Mouse (Mus musculus): Measurements from ENCODE around the gene Fchsd2.
A peak's percentile ranks its signal among the peaks of the same experiment; 100 is the strongest.

Fchsd2 gene

DNA sequence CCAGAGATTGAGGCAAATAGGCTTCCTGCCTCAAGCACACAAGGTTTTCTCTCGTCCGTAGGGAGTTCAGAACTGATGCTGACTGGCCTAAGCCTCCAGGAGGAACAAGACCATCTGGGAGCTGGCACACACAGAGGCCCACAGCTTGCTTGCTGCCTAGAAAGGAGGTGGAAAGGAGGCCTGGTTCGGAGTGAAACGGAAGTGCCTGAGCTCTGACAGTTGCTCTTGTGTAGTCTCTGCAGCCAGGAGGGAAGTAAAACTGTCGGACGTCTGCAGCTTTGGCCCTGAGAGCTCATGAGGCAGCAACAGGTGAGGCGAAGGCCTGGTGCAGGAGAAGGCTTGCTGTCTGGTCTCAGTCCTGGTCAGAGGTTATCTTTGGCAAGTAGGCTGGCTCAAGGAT lies at the start of gene Fchsd2:
TSS of gene Fchsd2 (plus strand) at position 246 of the 400 bp plus-strand sequence.
- no peak for DNase-seq (ENCODE audit: low read depth)

DNA sequence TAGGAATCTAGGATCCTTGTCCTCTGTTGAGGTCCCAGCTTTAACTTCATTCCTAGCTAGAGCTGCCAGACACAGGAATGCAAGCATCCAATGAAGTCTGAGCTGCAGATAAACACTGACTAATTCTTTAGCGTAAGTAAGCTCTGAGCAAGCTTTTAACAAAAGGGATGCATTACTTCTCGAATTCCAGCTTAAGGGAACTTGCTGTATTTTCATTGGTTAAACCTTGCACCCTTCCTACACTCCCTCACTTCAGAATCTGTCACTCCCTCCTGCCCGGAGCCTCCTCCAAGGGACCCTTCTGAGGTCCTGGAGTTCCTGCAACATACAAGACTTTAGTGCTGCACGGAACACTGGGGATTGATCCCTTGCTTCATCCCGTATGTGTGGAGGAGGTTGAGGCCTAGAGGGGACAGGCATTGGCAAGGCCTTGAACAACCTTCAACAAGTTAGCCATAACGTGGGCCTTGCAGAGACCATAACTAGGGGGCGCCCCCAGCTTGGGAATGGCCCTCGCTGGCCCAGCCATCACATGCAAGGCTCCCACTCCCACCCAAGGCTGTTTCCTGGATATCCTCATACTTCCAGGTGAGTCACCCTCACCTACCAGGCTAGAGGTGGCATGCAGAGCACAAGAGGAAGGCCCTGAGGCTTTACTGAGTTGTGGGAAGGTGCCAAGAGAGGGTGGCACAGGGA lies 48.7 kb upstream of the Fchsd2 start:
- no peak for DNase-seq (ENCODE audit: low read depth)

DNA sequence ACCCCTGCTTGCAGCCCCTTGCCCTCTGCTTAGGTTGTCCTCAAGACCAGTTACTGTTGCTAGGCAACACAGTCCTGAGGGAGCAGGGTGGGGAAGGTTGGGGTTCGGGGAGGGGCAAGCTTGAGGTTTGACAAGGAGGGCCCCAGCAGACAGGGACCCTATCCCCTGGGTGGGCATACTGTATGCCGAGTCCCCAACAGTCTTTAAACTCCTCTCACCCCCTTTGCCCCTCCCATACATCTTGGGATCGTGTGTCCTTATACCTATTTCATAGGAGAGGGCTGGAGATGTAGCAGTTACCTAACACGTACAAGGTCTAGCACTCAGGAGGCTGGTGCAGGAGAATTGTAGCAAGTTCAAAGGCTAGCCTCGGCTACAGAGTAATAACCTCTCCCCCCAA lies 44.4 kb upstream of the Fchsd2 start:
- no peak for DNase-seq (ENCODE audit: low read depth)

DNA sequence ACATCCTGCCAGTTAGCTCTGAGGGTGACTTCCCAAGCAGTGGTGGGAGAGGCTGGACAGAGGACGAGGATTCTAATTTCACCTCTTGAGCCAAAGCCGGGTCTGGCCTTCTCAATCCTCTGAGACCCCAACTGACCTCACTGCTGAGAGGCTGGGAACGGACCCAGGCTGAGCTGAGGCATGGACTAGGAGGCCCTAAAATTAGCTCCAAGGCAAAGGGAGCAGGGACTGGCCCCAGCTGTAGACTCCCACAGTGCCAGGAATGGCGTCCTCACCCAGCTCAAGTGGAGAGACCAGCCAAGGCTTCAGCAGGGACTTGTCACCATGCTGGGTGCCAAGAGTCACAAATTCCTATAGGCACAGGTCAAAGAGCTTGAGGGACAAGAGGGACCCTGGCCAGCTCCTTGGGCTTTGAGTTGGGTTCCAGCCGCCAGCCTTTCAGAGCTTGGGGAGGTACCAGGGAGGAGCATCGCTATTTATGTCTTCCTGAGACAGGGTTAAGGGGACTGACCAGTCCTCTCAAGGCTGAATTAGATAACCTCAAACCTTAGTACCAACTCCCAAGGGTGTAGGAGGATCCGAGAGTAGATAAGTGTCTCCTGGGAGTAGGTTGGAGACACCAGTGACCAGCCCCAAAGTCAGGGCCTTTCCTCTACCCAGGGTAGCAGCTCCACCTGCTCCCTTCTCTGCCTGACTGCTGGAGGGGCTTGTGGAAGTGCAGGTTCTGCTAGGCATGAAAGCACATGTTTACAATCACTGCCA lies 43.2 kb upstream of the Fchsd2 start:
- DNase-seq (ENCODE audit: low read depth): no peak

DNA sequence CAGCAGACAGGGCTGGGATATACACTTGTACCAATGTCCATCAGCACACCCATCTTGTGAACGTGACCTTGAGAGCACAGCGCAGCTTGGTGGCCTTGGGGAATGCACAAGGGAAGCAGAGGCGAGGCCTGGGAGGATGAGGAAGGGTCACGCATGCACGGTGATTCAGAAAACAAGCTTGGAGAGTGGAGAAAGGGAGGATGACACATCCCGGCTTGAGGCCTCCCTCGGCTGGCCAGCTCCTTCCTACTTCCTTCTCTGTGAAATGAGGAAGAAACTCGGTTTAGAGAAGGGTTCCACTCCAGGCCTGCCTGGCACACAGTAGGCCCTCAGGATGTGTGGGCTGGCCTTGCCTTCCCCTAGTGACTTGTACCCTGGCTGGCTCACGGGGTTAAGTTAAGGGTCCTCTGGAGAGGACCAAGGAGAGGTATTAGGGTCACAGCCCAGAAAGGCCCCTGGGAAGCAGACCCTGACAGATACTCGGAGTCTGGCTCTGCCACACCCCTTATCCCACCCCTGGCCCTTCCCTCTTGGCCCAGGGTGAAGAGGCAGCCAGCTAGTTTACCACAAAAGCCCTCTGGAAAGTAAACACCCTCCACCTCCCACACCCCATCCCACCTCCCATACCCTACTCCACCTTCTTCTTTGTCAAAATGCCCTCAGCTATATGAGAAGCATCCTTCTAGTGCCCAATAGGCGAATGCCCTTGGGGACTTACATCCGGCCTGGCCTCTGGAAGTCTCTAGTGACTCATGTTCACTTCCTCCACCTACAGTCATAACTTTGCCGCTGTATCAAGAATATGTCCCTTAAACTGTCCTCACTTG lies 41.7 kb upstream of the Fchsd2 start:
- no peak for DNase-seq (ENCODE audit: low read depth)

DNA sequence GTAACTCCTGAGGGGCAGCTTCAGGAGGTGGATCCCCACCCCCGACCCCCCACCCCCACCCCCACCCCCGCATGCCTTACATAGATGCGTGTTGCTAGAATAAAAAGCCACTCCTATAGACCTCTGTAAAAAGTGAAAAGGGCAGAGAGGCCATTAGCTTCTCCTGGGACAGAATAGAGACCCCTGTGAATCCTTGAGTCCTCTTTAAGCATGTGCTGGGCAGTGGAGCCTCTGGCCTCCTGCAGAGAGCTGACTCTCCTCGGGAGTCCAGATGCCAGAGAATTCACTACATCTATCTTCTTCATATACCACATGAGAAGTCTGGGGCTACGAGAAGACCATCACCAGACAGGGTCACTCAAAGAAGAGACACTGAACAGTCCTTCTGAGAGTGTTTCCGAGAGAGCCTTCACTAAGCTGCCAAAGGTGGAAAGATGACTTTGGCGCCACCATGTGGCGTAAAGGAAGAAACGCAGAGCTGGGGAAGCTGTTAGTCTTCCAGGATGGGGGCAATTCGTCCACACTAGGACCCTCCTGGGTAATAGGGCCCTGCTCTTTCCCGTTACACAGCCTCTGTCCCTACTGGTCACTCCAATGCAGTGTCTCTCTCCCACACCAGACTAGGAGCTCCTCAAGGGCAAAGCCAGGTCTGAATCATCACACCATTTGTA lies 41.0 kb upstream of the Fchsd2 start:
- DNase-seq (ENCODE audit: low read depth): no peak

DNA sequence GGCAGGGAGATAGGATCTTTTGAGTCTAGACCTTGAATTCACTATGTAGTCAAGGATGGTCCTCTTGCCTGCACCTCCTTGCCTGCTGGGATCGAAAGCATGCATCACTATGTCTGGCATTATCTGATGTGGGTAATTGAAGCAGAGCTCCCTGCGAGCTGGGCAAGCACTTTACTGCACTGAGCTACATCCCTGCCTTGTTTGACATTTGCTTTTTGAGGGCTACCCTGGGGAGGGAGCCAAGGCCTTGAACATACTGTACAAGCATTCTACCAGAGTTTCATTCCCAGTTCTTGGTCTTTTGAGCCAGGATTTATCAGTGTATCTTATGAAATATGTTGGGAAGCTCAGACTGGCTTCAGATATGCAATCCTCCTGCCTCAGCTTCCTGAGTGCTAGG lies 39.5 kb upstream of the Fchsd2 start:
- no peak for DNase-seq (ENCODE audit: low read depth)

DNA sequence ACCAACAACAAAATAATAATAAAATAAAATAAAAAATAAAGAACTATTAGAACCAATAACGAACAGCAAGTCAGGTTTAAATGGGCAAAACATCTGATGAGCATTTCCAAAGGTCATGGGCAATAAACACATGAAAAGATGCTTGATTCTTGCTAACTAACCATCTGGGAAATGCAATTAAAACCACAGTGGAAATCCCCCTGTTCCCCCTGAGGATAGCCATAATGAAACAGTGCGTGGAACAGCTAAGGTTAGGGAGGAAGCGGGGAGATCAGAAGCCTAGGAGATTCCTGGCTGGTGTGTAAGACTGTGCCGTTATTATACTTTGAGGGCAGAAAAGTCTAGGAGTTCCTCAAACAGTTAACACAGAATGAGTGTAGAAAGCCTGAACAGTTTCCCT lies 35.4 kb upstream of the Fchsd2 start:
- no peak for DNase-seq (ENCODE audit: low read depth)

DNA sequence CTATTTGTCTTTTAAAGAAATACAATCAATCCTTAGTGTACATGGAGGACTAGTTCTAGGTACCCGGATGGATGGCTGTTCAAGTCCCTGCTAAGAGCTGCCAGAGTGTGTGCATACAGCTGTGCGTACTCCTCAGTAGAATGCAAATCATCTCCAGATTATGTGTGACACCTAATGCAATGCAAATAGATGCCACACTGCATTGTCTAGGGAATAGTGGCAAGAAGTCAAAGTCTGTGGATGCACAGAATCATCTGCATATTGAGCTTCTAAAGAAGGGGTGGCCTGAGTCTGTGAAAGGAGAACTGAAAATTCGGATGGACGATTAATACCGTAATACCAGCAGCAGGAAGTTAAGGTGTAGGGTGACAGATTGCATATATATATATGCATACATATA lies 33.5 kb upstream of the Fchsd2 start:
- DNase-seq (ENCODE audit: low read depth): no peak

DNA sequence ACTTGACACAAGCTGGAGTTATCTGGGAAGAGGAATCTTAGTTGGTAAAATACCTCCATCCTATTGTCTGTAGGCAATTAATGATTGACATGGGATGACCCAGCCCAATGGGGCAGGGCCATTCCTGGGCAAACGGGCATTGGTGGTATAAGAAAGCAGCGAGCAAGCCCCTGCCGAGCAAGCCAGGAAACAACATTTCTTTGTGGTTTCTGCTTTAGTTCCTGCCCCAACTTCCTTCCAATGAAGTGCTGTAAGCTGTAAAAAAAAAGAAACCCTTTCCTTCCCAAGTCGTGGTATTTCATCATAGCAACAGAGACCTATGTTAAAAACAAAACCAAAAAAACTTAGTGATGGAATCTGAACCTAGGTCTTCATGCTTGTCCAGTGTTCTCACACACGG lies 32.2 kb upstream of the Fchsd2 start:
- DNase-seq (ENCODE audit: low read depth): no peak

DNA sequence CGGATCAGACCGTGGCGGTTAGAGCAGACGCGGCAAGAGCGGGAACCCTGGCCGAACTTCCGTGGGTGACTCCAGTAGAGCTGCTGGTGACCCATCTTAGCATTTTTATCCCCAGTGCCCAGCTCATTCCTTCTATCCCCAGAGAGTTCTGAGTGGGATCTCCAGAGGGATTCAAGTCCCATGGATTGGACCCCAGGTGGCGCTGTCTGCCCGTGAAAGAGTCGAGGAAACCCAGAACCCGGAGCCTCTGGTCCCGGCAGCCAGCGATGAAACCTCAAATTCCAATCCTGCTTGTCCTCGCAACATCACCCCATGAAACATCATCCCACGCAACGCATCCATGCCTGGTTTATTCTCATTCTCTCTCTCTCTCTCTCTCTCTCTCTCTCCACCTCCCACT lies 31.3 kb upstream of the Fchsd2 start:
- peak; percentile 76 for DNase-seq (ENCODE audit: low read depth)

DNA sequence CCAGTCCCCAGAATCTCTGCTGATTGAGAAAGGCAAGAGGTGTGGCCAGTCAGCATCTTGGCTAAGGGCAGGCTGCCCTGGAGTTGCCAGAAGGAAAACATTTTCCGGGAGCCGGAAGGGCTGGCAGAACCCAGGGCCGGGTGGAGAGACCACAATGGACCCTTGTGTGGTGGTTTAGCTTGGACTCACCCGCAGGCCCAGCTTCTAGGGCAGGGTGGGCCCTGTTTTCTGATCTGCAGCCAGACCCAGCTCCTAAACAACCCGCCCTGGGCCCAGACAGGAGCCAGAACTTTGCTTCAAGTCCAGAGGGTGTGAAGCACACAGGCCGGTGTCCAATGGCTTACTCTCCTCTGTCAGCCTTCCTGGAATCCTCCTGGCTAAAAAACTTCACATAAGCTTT lies 30.4 kb upstream of the Fchsd2 start:
- DNase-seq (ENCODE audit: low read depth): peak; percentile 91

DNA sequence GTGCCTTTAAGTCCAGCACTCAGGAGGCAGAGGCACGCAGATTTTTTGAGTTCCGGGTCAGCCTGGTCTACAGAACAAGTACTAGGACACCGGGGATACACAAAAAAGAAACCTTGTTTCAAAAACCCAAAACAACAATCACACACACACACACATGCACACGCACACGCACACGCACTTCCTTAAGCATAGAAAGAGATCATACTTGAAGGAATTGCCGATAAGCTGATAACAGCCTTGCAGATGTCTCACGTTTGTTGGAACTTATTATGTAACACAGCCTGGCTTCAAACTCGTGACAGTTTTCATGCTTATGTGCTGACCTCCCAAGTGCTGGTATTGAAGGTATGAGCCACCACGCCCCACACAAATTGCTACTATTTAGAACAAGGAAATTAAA lies 29.1 kb upstream of the Fchsd2 start:
- no peak for DNase-seq (ENCODE audit: low read depth)

DNA sequence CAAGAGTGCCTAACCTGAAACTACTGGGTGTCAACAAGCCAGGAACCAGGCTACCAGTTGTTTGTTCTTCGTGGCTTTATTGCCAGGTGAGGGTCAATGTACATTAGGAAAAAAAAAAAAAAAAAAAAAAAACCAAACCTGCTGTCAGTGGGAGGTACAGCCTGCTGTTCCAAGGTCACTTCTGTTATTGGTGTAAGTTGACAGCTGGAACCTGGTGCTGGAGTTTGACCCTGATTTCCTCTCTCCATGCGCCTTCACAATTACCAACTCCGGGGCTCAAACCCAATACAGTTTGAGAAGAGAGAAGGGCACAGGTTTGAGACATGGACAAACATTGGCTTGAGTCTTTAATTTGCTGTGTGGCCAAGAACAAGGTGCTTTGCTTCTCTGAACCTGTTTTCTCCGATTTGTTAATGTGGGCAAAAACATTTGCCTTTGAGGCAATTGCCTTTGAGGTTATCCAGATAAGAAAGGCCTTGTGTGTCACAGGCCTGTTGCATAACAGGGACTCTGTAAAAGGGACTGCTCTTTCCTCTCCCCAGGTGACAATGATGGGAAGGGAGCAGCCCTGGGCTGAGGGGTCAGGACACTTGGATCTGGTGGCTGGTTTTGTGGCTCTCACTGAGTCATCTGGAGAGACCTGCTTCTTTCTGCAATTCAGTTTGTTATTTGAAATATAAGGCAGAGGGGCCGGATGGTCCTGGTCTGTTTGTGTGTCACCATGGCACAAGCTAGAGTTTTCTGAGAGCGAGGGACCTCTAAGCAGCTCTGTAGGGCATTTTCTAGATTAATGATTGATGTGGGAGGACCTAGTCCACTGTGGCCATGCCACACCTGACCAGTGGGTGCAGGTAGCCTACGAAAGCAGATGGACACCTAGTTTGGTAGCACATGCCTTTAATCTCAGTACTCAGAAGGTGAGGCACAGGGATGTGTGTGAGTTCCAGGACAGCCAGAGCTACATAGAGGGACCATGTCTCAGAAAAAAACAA lies 27.7 kb upstream of the Fchsd2 start:
- DNase-seq (ENCODE audit: low read depth): no peak

DNA sequence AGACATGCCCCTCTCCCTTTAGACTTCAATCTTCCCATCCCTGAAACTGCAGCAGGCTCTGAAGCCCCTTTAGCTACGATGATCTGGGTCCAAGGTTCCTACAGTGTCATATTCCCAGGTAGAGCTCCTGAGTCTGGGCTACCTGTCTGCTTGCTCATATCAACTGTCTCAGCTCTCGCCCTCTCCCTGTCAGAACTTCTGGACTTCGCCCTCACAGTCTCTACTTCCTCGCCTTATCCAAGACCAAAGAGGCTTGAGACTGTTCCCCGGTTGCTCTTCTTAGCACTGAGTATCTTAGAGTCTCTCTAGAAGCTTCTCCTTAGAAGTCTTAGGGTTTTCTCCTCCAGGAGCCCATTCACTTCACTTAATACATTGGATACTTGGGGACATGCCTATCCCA lies 26.7 kb upstream of the Fchsd2 start:
- DNase-seq (ENCODE audit: low read depth): no peak

DNA sequence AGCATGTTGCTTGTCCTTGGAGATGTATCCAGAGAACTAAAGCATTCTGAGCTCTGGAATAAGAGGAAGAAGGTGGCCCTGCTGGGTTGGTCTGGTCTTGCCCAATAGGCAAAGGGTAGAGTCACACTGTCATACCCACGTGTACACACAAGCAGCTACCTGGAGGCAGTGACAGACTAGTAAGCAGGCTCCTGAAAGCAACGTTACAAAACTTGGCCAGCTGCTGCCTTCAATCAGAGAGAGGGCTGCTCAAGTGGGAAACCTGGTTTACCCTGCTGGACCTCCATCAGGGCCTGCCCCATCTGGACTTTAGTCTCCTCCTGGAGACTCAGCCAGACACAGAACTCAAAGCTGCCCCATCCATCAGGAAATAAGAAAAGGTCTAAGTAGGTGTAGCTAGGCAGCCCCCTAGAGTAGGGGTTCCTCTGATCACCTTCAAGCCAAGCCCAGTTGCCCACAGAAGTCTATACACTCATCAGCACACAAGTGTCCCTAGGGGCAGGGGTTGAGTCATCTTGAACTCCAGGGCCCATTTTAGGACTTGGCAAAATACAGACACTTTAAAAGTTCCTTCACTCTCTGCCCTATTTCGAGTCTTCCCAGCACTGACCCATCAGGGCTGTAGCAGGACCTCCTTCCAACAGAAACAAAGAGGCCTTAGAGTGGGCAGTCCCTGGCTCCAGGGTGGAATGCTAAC lies 25.9 kb upstream of the Fchsd2 start:
- DNase-seq (ENCODE audit: low read depth): no peak

DNA sequence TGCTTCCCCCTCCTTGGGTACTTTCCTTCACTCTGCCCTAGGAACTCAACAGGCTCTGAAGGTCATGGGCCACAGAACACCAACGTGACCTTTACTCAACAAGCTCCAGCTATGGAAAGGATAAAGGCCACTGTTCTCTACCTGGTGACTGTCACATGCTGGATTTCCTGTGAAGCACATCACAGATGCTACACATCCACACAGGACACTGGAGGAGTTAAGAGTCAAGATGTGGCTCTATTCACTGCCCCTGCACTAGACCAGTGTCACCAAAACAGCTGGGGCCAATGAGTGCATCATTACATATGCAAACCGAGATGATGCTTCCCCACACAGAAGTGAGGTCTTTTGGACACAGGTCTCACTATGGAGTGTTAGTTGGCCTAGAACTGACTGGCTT lies 25.1 kb upstream of the Fchsd2 start:
- no peak for DNase-seq (ENCODE audit: low read depth)

DNA sequence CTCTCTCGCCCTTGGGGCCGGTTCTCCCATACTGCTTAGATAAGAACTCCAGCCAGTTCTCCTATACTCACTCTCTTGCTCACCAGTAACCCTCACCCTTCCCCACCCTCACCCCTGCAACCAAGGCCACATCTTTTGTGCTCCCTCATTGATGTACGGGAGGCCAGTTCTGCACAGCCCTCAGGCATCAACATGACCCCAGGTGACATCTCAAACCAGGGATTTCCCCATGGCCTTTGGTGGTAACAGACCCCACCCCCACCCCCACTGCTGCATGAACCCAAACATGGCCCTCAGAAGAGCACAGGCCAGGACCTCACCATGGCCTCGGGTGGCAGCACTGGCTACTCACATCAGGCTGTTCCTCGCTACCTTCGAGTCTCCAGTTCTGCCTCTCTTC lies 23.4 kb upstream of the Fchsd2 start:
- no peak for DNase-seq (ENCODE audit: low read depth)

DNA sequence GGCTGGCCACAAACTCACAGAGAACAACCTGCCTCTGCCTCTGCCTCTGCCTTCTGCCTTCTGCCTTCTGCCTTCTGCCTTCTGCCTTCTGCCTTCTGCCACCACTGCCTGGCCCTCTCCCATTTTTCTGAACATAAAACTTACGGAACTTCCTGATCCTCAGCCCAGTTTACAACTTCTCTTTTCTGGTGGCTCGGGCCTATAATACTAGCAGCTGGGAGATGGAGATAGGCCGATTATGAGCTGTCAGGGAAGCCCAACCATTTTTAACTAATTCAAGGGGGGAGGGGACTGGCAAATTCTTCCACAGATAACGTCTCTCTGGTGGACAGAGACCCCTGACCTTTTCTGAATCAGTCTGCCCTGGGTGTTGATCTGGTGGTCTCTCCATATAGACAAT lies 22.3 kb upstream of the Fchsd2 start:
- DNase-seq (ENCODE audit: low read depth): no peak

DNA sequence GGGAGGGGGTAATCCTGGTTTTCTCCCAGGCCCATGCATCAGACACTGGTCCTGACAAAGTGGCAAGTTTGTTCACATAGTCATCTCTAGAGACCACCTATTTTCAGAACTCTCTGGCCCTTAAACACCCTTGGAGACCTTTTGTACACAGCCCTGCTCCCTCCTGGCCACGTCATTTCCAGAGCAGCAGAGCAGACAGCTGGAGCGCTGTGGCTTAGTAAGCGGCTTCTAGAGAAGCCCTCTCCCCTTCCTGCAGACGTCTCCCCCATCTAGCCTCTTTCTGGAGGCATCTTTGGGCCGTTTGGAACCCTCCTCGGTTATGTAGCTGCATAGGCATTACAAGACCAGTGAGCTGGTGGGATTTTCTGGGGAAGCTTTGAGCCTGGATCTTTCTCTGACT lies 21.6 kb upstream of the Fchsd2 start:
- DNase-seq (ENCODE audit: low read depth): no peak

Measured in fibroblast of lung, adult 2 months (primary cell).